Mouse (Mus musculus): Measurements from ENCODE around the gene Hist1h2ah. TPM values are rescaled to one million over a fixed set of nuclear protein-coding genes. Genes with fewer than 3 reads are reported as not detected.
A peak's percentile ranks its signal among the peaks of the same experiment; 100 is the strongest.

Hist1h2ah gene
- polyA plus RNA-seq, 1 experiment from 2014 or later = not detected

DNA sequence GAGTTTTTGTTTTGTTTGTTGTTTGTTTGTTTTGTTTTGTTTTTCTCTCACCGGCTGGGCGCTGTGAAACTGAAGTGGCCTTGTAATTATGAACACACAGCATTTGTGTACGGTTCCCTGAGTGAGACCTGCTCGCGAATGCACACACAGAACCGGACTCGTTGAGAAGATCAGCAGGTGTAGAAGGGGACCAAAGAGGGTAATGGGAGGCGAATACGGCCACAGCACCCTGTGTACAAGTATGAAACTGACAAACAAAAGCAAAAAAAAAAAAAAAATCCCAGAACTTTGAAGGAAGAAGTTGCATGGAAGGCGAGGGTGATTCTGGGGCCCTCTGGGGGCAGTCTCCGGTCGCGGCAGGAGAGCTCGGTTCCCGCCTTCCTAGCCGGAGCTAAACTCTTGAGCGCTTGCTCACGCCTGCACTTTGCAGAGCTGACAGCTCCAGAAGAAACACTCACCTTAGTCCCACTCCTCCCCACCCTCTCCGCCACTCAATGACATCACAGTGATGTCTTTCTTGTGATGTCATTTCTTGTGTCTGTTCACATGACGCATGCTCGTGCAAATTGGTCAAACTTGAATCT is 39.9 kb downstream of the Hist1h2ah start:
- H3K4me1 ChIP-seq (replicated peaks; ENCODE audit: control insufficient read depth, insufficient read depth, low read length) = no peaks in the 10 kb centered on the region
- peak overlapping the region; percentile 41 for H3K4me2 ChIP-seq (replicated peaks)
- no peaks in the 10 kb centered on the region for H3K9me3 ChIP-seq (ENCODE audit: control insufficient read depth, low read length)
- DNase-seq (ENCODE audit: low spot score) = no peak
- H3K36me3 ChIP-seq (replicated peaks; ENCODE audit: control insufficient read depth, insufficient read depth) = no peaks in the 10 kb centered on the region
- peak; percentile 48; the same call in 1 of the 2 replicates for ATAC-seq (ENCODE audit: low FRiP score)
- under 1% methylated on average over 21 of the region's 21 CpGs for WGBS
- H3K27me3 ChIP-seq (ENCODE audit: control insufficient read depth, insufficient read depth, low read length) = peaks cover 92% of the 10 kb centered on the region
- H3K27ac ChIP-seq = no peak overlapping the region
- no peak overlapping the region for H3K9ac ChIP-seq
- peak overlapping the region; percentile 9; the same call in 1 of the 2 replicates for H3K4me3 ChIP-seq (replicated peaks; ENCODE audit: low read length)

- Histone ChIP-seq H3K4me3 (replicated peaks; ENCODE audit: low read length) (peak overlapping the region; percentile 9; the same call in 1 of the 2 replicates), H3K4me2 (replicated peaks) (peak overlapping the region; percentile 41), H3K4me1 (replicated peaks; ENCODE audit: control insufficient read depth, insufficient read depth, low read length) (no peaks in the 10 kb centered on the region), H3K9ac (no peak overlapping the region), H3K36me3 (replicated peaks; ENCODE audit: control insufficient read depth, insufficient read depth) (no peaks in the 10 kb centered on the region), H3K27ac (no peak overlapping the region), H3K27me3 (ENCODE audit: control insufficient read depth, insufficient read depth, low read length) (peaks cover 89% of the 10 kb centered on the region), H3K9me3 (ENCODE audit: control insufficient read depth, low read length) (no peaks in the 10 kb centered on the region)
- 5% methylated on average over 8 of the region's 8 CpGs for WGBS
- DNase-seq (ENCODE audit: low spot score) (peak; percentile 45), ATAC-seq (ENCODE audit: low FRiP score) (no peak)
Measured at GRCm38 (mm10) chr13:21994896-21995295, 40.5 kb downstream of the Hist1h2ah start.

DNA sequence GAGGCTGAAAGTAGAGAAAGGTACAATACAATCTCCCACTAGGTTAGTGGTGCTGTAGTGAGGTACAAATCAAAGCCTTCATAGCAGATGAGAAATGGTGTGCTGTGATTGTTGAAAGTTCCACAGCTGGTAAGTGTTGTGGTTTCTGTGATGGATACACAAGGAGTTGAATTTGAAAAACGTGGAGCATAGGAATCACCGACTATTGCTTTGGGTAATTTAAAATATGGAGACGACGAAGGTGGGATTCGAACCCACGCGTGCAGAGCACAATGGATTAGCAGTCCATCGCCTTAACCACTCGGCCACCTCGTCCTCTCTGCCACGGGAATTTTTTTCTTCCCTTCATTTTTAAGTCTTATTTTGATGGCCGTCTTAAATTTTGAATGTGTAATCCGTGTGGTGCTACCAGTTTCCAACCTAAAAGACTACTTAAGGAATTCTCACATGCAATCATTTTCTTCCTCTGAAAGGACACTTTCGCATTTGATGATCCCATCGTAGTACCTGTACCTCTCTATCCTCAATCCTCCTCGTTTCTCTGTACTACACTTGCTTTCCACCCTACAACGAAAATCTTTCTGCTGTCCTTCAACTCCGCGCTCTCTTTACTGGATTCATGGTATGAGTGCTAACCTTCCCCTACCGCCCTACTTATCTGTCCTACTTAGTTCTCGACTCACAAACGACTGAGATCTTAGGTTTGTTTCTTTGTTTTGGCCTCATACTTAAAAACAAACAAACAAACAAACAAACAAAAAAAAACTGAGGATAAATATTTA is 41.2 kb downstream of the Hist1h2ah start:
- WGBS = 1% methylated on average over 22 of the region's 22 CpGs
- no peaks in the 10 kb centered on the region for H3K4me1 ChIP-seq (replicated peaks; ENCODE audit: control insufficient read depth, insufficient read depth, low read length)
- H3K27ac ChIP-seq = no peak overlapping the region
- no peaks in the 10 kb centered on the region for H3K36me3 ChIP-seq (replicated peaks; ENCODE audit: control insufficient read depth, insufficient read depth)
- DNase-seq (ENCODE audit: low spot score) (no peak), ATAC-seq (ENCODE audit: low FRiP score) (no peak)
- H3K4me3 ChIP-seq (replicated peaks; ENCODE audit: low read length) = no peak overlapping the region; the same call in 1 of the 2 replicates
- H3K4me2 ChIP-seq (replicated peaks) = no peak overlapping the region
- H3K9ac ChIP-seq = no peak overlapping the region
- peaks cover 81% of the 10 kb centered on the region for H3K27me3 ChIP-seq (ENCODE audit: control insufficient read depth, insufficient read depth, low read length)
- H3K9me3 ChIP-seq (ENCODE audit: control insufficient read depth, low read length) = no peaks in the 10 kb centered on the region

GRCm38 (mm10) chr13:21992550-21992949 is 42.8 kb downstream of the Hist1h2ah start:
- H3K36me3 ChIP-seq (replicated peaks; ENCODE audit: control insufficient read depth, insufficient read depth) = no peaks in the 10 kb centered on the region
- no peak overlapping the region for H3K4me2 ChIP-seq (replicated peaks)
- ATAC-seq (ENCODE audit: low FRiP score) (no peak), DNase-seq (ENCODE audit: low spot score) (no peak)
- no peaks in the 10 kb centered on the region for H3K9me3 ChIP-seq (ENCODE audit: control insufficient read depth, low read length)
- peaks cover 72% of the 10 kb centered on the region for H3K27me3 ChIP-seq (ENCODE audit: control insufficient read depth, insufficient read depth, low read length)
- no peaks in the 10 kb centered on the region for H3K4me1 ChIP-seq (replicated peaks; ENCODE audit: control insufficient read depth, insufficient read depth, low read length)
- 85% methylated on average over 5 of the region's 5 CpGs for WGBS
- no peak overlapping the region for H3K27ac ChIP-seq
- H3K9ac ChIP-seq = no peak overlapping the region
- H3K4me3 ChIP-seq (replicated peaks; ENCODE audit: low read length) = no peak overlapping the region

Small RNA genes within 50 kb of the gene (microRNA-seq; reads per million reads assigned to microRNA genes)
- not detected for gene Gm26300
- not detected for gene Gm44390
- gene Gm44486 = not detected

Other genes starting within 250 kb of the Hist1h2ah start
- 1.3 TPM in 1 of 2 replicates, not detected in the other for gene Hist1h2an, start 248.3 kb downstream of the Hist1h2ah start, polyA plus RNA-seq (2014; fragmentation: Nextera tagmentation; extraction: Ambion mirVana)
- gene Hist1h2bp, start 248.1 kb downstream of the Hist1h2ah start, polyA plus RNA-seq (2014; fragmentation: Nextera tagmentation; extraction: Ambion mirVana) = 0.82 and 1.1 TPM in 2 replicates
- 3.5 and 3.6 TPM in 2 replicates for gene Hist1h2bq, start 225.4 kb downstream of the Hist1h2ah start, polyA plus RNA-seq (2014; fragmentation: Nextera tagmentation; extraction: Ambion mirVana)
- not detected in 2 replicates for gene Hist1h2ao, start 225.1 kb downstream of the Hist1h2ah start, polyA plus RNA-seq (2014; fragmentation: Nextera tagmentation; extraction: Ambion mirVana)
- gene Hist1h4m, start 223.8 kb downstream of the Hist1h2ah start, polyA plus RNA-seq (2014; fragmentation: Nextera tagmentation; extraction: Ambion mirVana) = not detected in 2 replicates
- gene Hist1h4n, start 203.4 kb downstream of the Hist1h2ah start, polyA plus RNA-seq (2014; fragmentation: Nextera tagmentation; extraction: Ambion mirVana) = 5.5 and 8.9 TPM in 2 replicates
- 574 and 576 TPM in 2 replicates for gene Hist1h2ap, start 202.1 kb downstream of the Hist1h2ah start, polyA plus RNA-seq (2014; fragmentation: Nextera tagmentation; extraction: Ambion mirVana)
- 3.8 TPM in 2 replicates for gene Hist1h2br, start 201.8 kb downstream of the Hist1h2ah start, polyA plus RNA-seq (2014; fragmentation: Nextera tagmentation; extraction: Ambion mirVana)
- 14.9 and 18.2 TPM in 2 replicates for gene Zfp184, start 90.5 kb downstream of the Hist1h2ah start, polyA plus RNA-seq (2014; fragmentation: Nextera tagmentation; extraction: Ambion mirVana)
- gene Pom121l2, start 54.4 kb downstream of the Hist1h2ah start, polyA plus RNA-seq (2014; fragmentation: Nextera tagmentation; extraction: Ambion mirVana) = not detected in 2 replicates
- not detected in 2 replicates for gene Prss16, start 25.8 kb downstream of the Hist1h2ah start, polyA plus RNA-seq (2014; fragmentation: Nextera tagmentation; extraction: Ambion mirVana)
- 1.5 and 1.6 TPM in 2 replicates for gene Hist1h2bk, start 302 bp upstream of the Hist1h2ah start, polyA plus RNA-seq (2014; fragmentation: Nextera tagmentation; extraction: Ambion mirVana)
- gene Hist1h4i, start 5.8 kb upstream of the Hist1h2ah start, polyA plus RNA-seq (2014; fragmentation: Nextera tagmentation; extraction: Ambion mirVana) = 6.0 and 6.2 TPM in 2 replicates
- 4.4 and 5.3 TPM in 2 replicates for gene Hist1h2ag, start 7.4 kb upstream of the Hist1h2ah start, polyA plus RNA-seq (2014; fragmentation: Nextera tagmentation; extraction: Ambion mirVana)
- gene Hist1h2bj, start 7.6 kb upstream of the Hist1h2ah start, polyA plus RNA-seq (2014; fragmentation: Nextera tagmentation; extraction: Ambion mirVana) = 1.8 and 2.5 TPM in 2 replicates
- not detected in 2 replicates for gene Vmn1r188, start 48.9 kb upstream of the Hist1h2ah start, polyA plus RNA-seq (2014; fragmentation: Nextera tagmentation; extraction: Ambion mirVana)
- not detected in 2 replicates for gene Vmn1r189, start 70.3 kb upstream of the Hist1h2ah start, polyA plus RNA-seq (2014; fragmentation: Nextera tagmentation; extraction: Ambion mirVana)
- gene Vmn1r191, start 148.4 kb upstream of the Hist1h2ah start, polyA plus RNA-seq (2014; fragmentation: Nextera tagmentation; extraction: Ambion mirVana) = not detected in 2 replicates
- gene Vmn1r192, start 155.6 kb upstream of the Hist1h2ah start, polyA plus RNA-seq (2014; fragmentation: Nextera tagmentation; extraction: Ambion mirVana) = not detected in 2 replicates
- 0.14 TPM in 1 of 2 replicates, not detected in the other for gene Vmn1r193, start 187.6 kb upstream of the Hist1h2ah start, polyA plus RNA-seq (2014; fragmentation: Nextera tagmentation; extraction: Ambion mirVana)
- gene Vmn1r194, start 208.6 kb upstream of the Hist1h2ah start, polyA plus RNA-seq (2014; fragmentation: Nextera tagmentation; extraction: Ambion mirVana) = not detected in 2 replicates
- not detected in 2 replicates for gene Vmn1r195, start 235.0 kb upstream of the Hist1h2ah start, polyA plus RNA-seq (2014; fragmentation: Nextera tagmentation; extraction: Ambion mirVana)